Mouse (Mus musculus) cerebellum, adult (tissue): Measurements from ENCODE around the gene Add2.

Experiments
- ATAC-seq: cut with Nextera tagmentation; 2 replicates; pipeline ENCODE4 v1.9.2; 2017; ENCODE audit warnings: mild to moderate bottlenecking, moderate library complexity, mixed read lengths; ENCODE audit not compliant: insufficient number of reproducible peaks, low FRiP score, low TSS enrichment

Gene Add2

DNA sequence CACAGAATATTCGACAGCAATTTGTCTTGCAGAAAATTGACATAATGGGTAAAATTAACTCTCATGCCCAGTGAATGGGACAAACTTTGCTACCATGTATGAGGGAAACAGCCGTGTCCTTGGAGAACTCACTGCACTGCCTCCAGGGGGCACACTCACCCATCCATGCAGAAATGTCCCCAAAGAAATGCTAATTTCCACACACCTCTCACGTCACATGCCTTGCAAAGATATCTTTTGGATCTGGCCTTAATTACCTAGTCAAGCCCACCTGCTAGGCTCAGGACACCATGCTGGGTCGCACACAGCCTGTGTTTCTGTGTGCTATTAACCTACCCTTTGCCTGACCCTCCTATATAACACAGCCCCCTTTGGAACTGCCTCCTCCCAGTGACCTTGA, 100.0 kb downstream of the Add2 start:
- no peak for ATAC-seq

DNA sequence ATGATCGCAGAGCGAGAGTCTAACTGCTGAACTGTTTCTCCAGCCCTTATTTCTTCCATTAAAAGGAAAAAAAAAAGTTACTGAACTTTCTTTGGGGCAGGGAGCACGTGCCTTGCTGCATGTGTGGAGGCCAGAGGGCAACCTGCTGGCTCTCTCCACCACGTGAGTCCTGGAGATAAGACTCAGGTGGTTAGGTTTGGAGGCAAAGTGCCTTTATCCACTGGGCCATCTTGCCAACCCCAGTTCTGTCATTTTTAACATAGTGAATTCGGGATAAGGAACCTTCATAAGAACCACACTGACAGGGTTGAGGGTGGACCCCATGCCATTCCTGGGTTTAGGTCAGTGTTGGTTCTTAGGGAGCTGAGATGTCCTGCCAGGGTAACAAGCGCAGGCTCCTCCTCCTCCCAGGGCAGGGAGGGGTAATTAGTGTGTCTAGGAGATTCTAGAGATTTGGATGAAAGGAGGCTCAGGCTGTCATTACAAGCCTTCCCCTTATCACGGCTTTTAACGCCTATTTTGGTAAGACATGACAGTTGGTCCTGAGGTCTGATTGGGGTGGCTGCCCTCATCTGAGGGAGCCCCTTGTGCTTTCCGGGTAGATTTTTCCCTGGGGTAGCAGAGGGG, 101.5 kb downstream of the Add2 start:
- ATAC-seq: no peak

DNA sequence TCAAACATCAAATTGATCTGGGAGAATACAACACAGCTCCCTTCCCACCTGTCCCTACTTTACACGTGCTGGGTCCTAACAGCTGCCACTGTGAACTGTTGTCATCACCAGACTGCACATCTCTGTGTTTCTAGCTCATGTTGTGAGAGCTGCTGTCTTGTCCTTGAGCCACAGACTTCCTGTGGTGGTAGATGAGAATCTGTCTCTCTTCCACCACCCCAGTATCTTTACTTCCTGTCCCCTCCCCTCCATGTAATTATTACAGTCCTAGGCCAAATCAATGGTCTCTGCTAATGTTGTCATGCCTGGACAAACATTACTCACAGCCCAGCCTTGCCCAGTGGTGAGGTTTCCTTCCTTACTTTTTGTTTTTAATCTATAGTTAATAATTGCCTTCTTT, 105.4 kb downstream of the Add2 start:
- no peak for ATAC-seq

DNA sequence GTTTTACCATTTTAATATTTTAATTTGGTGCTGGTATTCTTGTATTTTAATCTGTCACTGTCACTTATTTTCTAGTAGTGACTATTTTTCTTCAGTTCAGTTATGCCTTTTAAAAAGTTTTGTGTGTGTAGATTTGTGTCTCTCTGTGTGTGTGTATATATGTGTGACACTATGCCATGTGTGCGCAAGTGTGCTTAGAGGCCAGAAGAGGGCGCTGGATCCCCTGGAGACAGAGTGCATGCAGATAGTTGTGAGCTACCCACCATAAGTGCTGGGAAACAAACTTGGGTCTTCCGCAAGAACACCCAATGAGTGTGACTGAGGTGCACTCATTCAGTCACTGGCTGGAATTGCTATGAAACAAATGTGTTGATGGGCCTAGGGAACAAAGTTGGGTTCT, 107.7 kb downstream of the Add2 start:
- ATAC-seq: no peak

DNA sequence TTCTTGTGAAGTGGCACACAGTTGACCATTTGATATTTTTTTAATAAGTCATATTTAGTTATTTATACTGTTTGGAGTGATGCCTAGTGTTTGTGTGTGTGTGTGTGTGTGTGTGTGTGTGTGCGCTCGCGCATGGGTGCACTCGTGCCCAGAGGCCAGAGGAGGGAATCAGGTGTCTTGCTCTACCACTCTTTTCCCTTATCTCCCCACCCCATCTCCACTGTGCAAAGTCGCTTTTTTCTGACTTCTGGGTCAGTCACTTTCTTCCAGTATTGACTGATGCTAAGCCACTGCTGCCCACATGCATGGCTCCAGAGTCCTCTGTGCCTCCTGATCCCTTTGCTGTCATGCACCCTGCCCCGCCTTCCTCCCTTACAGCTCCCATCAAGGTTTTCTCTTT, 112.8 kb downstream of the Add2 start:
- ATAC-seq: no peak

DNA sequence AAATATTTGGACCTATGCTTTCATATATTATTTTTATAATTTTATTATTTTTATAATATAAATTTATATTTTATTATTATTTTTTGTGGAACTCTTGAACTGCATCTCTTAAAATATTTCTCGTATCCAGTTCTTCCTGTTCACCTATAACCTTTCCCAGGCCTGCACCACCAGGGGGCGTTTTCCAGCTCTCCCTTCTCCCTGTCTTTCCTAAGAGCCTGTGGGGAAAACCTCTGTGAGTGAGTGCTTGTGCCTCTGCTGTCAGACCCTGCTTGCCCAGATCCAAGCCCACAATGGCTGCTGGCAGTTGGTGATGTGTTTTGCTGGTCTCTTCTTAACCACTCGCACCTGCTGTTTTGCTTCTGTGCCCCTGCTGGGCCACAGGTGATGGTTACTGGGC, 113.3 kb downstream of the Add2 start:
- ATAC-seq: no peak

DNA sequence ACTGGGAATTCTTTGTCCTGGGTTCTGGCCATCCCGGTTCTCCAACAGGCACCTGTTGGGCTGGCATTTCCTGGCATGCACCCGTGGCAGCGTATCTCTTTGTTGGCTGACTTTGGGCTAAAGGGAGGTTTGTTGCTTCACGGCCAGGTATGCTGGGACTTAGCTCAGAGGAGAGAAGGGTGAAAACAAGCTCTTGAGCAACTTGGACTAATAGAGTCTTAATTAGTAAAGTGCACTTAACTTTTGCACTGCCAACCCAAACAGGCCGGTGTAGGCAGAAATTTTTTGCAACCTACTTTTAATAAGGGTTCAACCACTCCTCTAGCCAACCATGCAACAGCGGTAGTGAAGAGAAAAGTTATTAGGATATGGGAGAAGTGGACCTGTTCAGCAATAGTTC, 116.5 kb downstream of the Add2 start:
- no peak for ATAC-seq

DNA sequence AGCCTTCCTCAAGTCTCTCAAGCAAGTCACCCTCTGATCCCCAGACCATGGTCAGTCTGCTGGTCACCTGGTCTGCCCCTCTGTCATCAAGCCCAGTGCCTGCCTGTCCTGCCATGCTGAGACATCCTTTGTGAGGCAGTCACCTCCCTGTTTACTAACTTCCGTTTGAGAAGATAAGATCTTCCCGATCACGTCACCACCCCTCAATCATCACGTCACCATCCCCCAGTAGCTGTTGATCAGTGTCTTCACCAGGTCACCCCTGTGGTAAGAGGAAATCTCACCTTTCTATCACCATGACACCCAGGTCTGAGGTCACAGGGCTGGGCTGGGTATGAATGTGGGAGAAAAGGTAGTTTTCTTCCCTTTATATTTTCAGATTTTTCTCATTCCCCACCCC, 120.0 kb downstream of the Add2 start:
- no peak for ATAC-seq

DNA sequence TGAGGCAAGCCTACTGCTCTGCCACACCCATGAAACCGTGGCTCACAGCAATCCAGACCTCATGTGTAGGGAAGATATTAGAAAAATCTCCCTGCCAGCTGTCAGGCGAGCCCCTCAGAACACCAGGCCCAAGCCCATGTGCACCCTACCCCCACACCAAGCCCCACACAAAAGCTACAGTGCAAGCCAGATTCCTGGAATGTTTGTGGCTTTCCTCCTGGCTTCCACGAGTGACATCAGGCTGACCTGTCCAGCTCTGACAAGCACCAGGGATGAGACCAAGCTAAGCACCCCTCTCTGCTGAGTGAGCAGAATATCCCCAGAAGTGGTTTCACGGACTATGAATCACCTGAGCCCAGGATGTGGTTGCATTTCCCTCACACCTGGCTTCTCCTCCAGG, 120.5 kb downstream of the Add2 start:
- no peak for ATAC-seq

DNA sequence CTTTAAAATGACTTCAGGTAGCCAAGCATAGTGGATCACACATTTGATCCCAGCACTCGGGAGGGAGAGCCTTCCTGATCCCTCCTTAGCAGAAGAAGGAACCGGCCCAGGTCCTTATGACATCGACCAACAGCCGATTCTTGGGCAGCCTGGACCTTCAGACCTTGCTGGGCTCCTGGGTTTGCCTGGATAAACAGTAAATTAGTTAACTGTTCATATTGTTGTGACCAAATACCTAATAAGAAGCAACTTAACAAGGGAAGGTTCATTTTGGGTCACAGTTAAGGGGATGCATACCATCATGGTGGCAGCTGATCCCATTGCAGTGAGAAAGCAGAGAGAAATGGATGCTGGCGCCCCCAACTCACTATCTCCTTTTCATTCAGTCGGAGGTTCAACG, 124.2 kb downstream of the Add2 start:
- no peak for ATAC-seq

DNA sequence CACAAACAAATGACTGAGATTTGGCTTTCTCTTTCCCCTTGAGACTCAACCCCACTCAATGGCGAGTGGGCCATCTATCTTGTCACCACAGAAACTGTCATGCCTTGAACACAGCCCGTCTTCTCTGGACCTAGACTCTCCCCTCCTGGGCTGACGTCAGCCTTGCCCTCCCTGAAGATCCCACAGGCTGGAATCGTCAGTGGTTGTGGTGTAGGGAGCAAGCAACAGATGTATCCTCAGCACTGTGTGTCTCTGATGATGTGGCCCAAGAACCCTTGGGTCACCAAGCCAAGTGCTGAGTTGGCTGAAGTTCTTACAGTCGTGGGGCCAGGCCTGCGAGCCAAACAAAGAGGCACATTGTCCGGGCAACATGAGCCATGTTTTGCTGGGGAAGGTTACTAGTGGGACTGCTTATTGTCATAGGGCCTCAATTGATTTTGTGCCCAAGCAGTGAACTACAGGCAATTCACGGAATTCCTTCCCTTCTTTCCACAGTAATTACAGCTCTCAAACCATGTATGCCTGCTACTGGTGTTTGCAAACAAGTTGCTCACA, 125.0 kb downstream of the Add2 start:
- ATAC-seq: no peak

DNA sequence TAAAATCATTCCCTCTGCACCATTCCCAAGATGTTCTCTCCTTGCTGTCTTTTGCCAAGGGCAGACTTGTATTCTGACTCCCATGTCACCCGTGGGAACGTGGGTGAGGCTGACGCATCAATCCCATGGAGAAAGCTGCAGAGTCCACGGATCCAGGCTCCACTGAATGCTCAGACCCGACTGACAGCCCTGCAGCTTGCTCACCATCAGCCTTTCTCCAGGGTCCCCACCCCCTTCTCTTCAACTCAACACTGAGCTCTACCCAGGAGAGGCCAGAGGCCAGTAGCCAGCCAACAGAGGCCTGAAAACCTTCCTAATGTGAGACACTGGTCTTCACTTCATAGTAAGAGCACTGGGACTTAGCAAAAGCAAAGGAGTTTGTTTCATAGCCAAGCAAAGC, 125.5 kb downstream of the Add2 start:
- no peak for ATAC-seq

DNA sequence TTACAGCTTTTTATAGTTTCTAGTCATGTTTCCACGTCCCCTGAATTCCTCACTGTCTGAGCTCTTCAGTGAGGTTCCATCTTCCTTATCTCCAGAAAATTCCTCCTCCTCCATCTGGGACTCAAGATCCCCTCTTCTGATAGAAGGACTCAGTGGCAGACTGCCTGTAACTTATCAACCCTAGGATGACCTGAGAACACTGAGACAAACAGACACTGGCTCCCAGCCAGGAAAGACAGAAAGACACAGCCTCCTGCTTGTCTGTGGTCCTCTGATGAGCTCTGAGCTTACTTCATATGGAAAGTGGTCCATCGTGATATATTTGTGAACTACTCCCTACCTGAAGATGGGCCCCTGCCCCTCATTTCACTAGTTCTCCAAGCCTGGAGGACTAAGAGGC, 126.0 kb downstream of the Add2 start:
- no peak for ATAC-seq

DNA sequence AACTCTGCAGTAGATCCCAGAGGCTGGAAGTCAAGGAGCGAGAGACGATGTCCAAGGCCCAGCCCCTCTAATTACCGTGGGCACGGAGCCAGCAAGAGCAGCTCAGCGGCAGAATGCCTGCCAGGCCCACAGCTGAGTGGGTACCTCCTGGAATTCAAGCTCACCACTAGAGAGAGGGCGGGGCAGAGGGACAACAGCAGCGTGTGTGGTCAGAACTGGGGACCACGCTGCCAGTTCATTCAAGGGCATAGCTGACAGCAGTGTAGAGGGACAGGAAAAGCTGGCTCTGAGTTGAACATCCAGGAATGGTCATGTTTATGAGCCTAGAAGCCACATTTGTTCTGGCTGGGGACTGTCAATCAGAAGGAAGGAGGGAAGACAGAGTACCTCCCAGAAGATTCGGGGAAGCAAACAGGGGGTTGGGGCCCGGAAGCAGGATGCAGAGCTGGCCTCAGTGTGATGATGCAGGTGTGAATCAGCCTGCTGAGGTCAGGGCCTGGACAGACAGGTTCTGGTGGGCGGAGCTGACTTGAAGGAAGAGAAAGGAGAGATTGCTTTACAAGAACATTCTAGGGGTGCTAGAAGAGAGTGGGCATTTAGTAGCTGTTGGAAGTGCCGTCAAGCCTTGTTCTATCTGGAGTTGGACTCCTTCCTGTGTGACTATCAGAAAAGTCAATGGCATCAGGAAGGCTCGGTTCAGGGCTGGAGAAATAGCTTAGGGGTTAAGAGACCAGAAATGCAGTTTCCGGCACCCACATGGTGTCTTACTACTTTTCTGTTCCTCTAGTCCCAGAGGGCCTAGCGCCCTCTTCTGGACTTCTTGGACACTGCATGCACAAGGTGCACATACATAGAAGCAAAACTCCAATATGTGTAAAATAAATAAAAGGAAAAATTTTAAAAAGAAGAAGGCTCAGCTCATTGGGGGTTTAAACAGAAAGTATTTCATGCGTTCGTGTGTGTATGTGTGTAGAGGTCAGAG, 129.1 kb downstream of the Add2 start:
- no peak for ATAC-seq

DNA sequence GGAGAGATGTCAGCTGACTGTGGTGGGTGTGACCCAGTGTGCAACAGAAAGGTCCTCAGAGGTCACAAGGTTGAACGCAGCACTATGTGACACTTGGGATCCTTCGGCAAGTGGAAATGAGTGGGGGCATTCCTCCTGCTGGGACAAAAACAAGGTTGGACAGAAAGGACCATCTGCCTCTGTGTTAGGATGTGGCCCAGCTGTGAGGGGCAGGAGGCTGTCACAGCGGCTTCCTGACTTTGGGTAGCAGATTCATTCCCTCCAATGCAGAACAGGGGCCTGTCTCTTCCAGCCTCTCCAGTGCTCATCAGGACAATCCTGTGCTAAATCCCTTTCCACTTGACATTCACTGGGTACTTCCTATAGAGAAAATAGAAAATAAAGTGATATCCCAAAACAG, 132.4 kb downstream of the Add2 start:
- no peak for ATAC-seq

DNA sequence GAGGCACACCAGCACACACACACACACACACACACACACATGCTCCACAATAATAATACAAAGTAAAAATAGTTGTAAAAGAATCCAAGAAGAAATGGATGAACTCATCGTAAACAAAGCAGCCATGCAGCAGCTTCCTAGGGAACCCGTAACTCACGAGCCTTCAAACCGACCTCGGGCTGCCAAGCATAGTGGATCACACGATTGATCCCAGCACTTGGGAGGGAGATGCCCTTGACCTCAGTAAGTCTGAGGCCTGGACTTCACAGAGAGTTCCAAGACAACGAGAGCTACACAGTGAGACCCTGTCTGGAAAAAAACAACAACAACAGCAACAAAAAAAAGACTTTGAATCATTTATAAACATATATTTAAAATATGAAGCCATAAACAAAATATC, 133.1 kb downstream of the Add2 start:
- ATAC-seq: no peak

DNA sequence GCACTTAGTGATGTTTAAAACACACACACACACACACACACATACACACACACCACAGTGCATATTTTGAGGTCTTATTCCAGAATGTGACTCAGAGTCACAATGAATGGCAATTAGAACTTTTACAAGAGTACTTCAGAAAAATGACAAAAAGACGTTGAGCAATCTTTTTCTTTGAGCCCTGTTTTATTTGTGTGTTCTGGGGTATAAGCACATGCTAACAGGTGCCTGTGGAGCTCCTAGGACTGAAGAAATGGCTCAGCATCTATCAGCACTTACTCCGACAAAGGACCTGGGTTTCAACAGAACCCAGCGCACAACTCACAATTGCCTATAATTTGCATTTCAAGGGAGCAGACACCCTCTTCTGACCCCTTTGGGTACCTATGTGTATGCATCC, 135.5 kb downstream of the Add2 start:
- ATAC-seq: no peak

DNA sequence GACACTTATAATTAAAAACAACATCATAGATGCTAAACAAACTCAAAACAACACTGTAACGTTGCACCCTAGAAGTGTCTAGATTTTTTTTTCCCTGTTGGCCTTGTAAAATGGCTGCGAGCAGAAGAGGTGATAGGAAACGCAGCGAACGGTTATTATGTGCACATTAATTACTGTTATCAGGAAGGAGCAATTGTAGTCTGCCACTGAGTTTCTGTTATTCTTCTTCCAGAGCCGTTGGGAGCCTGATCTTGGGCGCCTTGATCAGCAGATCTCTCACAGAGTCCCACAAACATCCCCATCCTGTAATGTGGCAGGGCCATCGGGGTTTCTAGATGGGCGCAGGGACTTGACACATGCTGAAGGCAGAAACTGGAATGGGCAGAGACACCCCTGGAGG, 137.9 kb downstream of the Add2 start:
- ATAC-seq: no peak

DNA sequence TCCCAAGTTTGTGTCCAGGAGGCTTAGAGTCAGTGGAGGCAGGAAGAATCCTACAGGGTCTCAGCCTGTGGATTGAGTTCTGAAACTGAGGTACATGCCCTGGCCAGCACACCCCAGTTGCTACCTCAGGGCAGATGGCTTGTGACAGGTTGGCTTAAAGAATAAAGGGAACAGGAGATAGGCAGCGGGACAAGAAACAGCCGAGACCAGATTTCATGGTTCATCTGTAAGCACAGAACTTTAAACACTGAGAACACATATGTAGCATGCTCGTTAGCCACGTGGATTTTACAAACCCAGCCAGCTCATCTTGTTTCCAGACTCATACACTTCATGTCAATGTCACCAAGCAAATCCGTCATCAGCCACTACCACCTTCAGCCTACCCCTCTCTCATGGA, 139.4 kb downstream of the Add2 start:
- ATAC-seq: no peak

DNA sequence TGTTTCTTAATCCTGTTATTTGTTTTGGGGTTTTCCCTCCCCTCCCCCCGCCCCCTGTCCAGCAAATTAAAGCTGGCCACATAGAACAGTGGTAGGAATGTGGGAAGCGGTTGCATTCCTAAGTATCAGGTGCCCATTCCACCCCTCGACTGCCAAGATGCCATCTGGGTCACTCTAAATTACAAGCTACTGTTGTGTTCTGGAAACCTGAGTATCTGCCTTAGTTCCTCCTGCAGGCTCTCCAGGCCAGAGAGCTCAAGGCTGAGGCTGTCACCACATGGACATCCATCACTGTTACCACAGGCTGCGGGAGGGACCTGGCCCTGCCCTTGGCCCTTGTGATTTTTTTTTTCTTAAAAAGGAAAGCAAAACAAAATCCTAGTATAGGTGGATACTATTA, 140.7 kb downstream of the Add2 start:
- no peak for ATAC-seq
